Mouse (Mus musculus): ENCODE data around the gene Cux2. TPM values are rescaled to one million over a fixed set of nuclear protein-coding genes. Genes with fewer than 3 reads are reported as not detected.

Cux2 gene
- polyA plus RNA-seq, 1 experiment from 2014 or later: 2.5 TPM

- no peak for ATAC-seq (ENCODE audit: insufficient number of reproducible peaks, low FRiP score, low TSS enrichment, low read depth)
- no peak overlapping the region for H3K4me3 ChIP-seq
- H3K4me1 ChIP-seq: peaks cover 7% of the 10 kb centered on the region
- no peaks in the 10 kb centered on the region; the same call in 1 of the 2 replicates for H3K27me3 ChIP-seq
- H3K9ac ChIP-seq: no peak overlapping the region
- H3K27ac ChIP-seq: 0 out of 2 replicates have a peak overlapping the region, but pooled peaks have one; percentile 4
- peak overlapping the region; percentile 19; the same call in 1 of the 2 replicates for H3K4me2 ChIP-seq
- H3K36me3 ChIP-seq: no peaks in the 10 kb centered on the region
- WGBS: 13% methylated on average over 16 of the region's 16 CpGs
- H3K9me3 ChIP-seq: no peaks in the 10 kb centered on the region
These were observed 68.2 kb downstream of the Cux2 start for GRCm38 (mm10) chr5:121981650-121982131.

- H3K36me3 ChIP-seq: no peaks in the 10 kb centered on the region
- no peak overlapping the region for H3K4me3 ChIP-seq
- no peaks in the 10 kb centered on the region for H3K9me3 ChIP-seq
- H3K4me2 ChIP-seq: no peak overlapping the region
- H3K9ac ChIP-seq: no peak overlapping the region
- H3K27me3 ChIP-seq: no peaks in the 10 kb centered on the region; the same call in 1 of the 2 replicates
- H3K4me1 ChIP-seq: peaks cover 13% of the 10 kb centered on the region
- no peak overlapping the region for H3K27ac ChIP-seq
- WGBS: 86% methylated on average over 12 of the region's 12 CpGs
- no peak for ATAC-seq (ENCODE audit: insufficient number of reproducible peaks, low FRiP score, low TSS enrichment, low read depth)
These were observed 73.6 kb downstream of the Cux2 start for GRCm38 (mm10) chr5:121976331-121976730.

- H3K9ac ChIP-seq: no peak overlapping the region
- no peak overlapping the region for H3K4me3 ChIP-seq
- H3K27ac ChIP-seq: no peak overlapping the region
- no peaks in the 10 kb centered on the region for H3K9me3 ChIP-seq
- ATAC-seq (ENCODE audit: insufficient number of reproducible peaks, low FRiP score, low TSS enrichment, low read depth): no peak
- no peaks in the 10 kb centered on the region for H3K36me3 ChIP-seq
- 30% methylated on average over 10 of the region's 10 CpGs for WGBS
- no peak overlapping the region for H3K4me2 ChIP-seq
- no peaks in the 10 kb centered on the region for H3K27me3 ChIP-seq
- peaks cover 12% of the 10 kb centered on the region for H3K4me1 ChIP-seq
These were observed 76.4 kb downstream of the Cux2 start for GRCm38 (mm10) chr5:121973541-121973940.

- Histone ChIP-seq H3K4me2 (peak overlapping the region; percentile 23; the same call in 1 of the 2 replicates), H3K27me3 (no peaks in the 10 kb centered on the region), H3K27ac (no peak overlapping the region), H3K4me3 (peak overlapping the region; percentile 2; the same call in 1 of the 2 replicates), H3K4me1 (peaks cover 12% of the 10 kb centered on the region), H3K9ac (no peak overlapping the region), H3K36me3 (no peaks in the 10 kb centered on the region), H3K9me3 (no peaks in the 10 kb centered on the region)
- WGBS: 25% methylated on average over 23 of the region's 23 CpGs
- no peak for ATAC-seq (ENCODE audit: insufficient number of reproducible peaks, low FRiP score, low TSS enrichment, low read depth)
These were observed 77.2 kb downstream of the Cux2 start for GRCm38 (mm10) chr5:121972680-121973192.

GRCm38 (mm10) chr5:121968999-121969398 is 80.9 kb downstream of the Cux2 start:
- Histone ChIP-seq H3K4me1 (peaks cover 18% of the 10 kb centered on the region), H3K9me3 (no peaks in the 10 kb centered on the region), H3K27ac (no peak overlapping the region), H3K4me3 (no peak overlapping the region), H3K27me3 (peaks cover 17% of the 10 kb centered on the region), H3K4me2 (no peak overlapping the region), H3K36me3 (no peaks in the 10 kb centered on the region), H3K9ac (no peak overlapping the region)
- 63% methylated on average over 15 of the region's 15 CpGs for WGBS
- no peak for ATAC-seq (ENCODE audit: insufficient number of reproducible peaks, low FRiP score, low TSS enrichment, low read depth)

GRCm38 (mm10) chr5:121968416-121968815 is 81.5 kb downstream of the Cux2 start:
- no peak overlapping the region for H3K9ac ChIP-seq
- 74% methylated on average over 15 of the region's 15 CpGs for WGBS
- ATAC-seq (ENCODE audit: insufficient number of reproducible peaks, low FRiP score, low TSS enrichment, low read depth): 0 out of 2 replicates have a peak, but pooled peaks have one; percentile 40

GRCm38 (mm10) chr5:121967520-121967919 is 82.4 kb downstream of the Cux2 start:
- no peak overlapping the region for H3K9ac ChIP-seq
- 60% methylated on average over 5 of the region's 5 CpGs for WGBS
- no peak overlapping the region for H3K4me2 ChIP-seq
- H3K4me1 ChIP-seq: peaks cover 7% of the 10 kb centered on the region; the same call in 1 of the 2 replicates
- H3K4me3 ChIP-seq: no peak overlapping the region
- ATAC-seq (ENCODE audit: insufficient number of reproducible peaks, low FRiP score, low TSS enrichment, low read depth): no peak
- H3K36me3 ChIP-seq: no peaks in the 10 kb centered on the region
- H3K27ac ChIP-seq: no peak overlapping the region
- peaks cover 17% of the 10 kb centered on the region for H3K27me3 ChIP-seq
- no peaks in the 10 kb centered on the region for H3K9me3 ChIP-seq

More at GRCm38 (mm10) chr5:121968416-121968815, 81.5 kb downstream of the Cux2 start:
- H3K4me1 ChIP-seq: peaks cover 16% of the 10 kb centered on the region
- H3K4me2 ChIP-seq: no peak overlapping the region
- H3K4me3 ChIP-seq: no peak overlapping the region
- no peaks in the 10 kb centered on the region for H3K9me3 ChIP-seq
- H3K36me3 ChIP-seq: no peaks in the 10 kb centered on the region
- no peak overlapping the region for H3K27ac ChIP-seq
- peaks cover 17% of the 10 kb centered on the region for H3K27me3 ChIP-seq

- WGBS: 28% methylated on average over 16 of the region's 16 CpGs
- Histone ChIP-seq H3K36me3 (no peaks in the 10 kb centered on the region), H3K9ac (no peak overlapping the region), H3K4me3 (no peak overlapping the region), H3K27me3 (peaks cover 17% of the 10 kb centered on the region), H3K4me2 (no peak overlapping the region), H3K9me3 (no peaks in the 10 kb centered on the region), H3K4me1 (0 out of 2 replicates have a peak, but pooled peaks cover 6% of the 10 kb centered on the region), H3K27ac (no peak overlapping the region)
- ATAC-seq (ENCODE audit: insufficient number of reproducible peaks, low FRiP score, low TSS enrichment, low read depth): no peak
These were observed 83.0 kb downstream of the Cux2 start for GRCm38 (mm10) chr5:121966940-121967339.

- Histone ChIP-seq H3K4me1 (peaks cover 6% of the 10 kb centered on the region; the same call in 1 of the 2 replicates), H3K9ac (no peak overlapping the region), H3K4me3 (no peak overlapping the region), H3K36me3 (no peaks in the 10 kb centered on the region), H3K27ac (no peak overlapping the region), H3K4me2 (no peak overlapping the region), H3K9me3 (no peaks in the 10 kb centered on the region), H3K27me3 (peaks cover 17% of the 10 kb centered on the region)
- ATAC-seq (ENCODE audit: insufficient number of reproducible peaks, low FRiP score, low TSS enrichment, low read depth): no peak
- 79% methylated on average over 10 of the region's 10 CpGs for WGBS
These were observed 86.9 kb downstream of the Cux2 start for GRCm38 (mm10) chr5:121962974-121963373.

GRCm38 (mm10) chr5:121962359-121962758 is 87.5 kb downstream of the Cux2 start:
- Histone ChIP-seq H3K27ac (no peak overlapping the region), H3K9ac (no peak overlapping the region), H3K27me3 (peaks cover 17% of the 10 kb centered on the region), H3K4me1 (peaks cover 6% of the 10 kb centered on the region; the same call in 1 of the 2 replicates), H3K4me2 (no peak overlapping the region), H3K36me3 (no peaks in the 10 kb centered on the region), H3K9me3 (no peaks in the 10 kb centered on the region), H3K4me3 (no peak overlapping the region)
- no peak for ATAC-seq (ENCODE audit: insufficient number of reproducible peaks, low FRiP score, low TSS enrichment, low read depth)
- WGBS: 90% methylated on average over 7 of the region's 7 CpGs

GRCm38 (mm10) chr5:121961256-121961655 is 88.6 kb downstream of the Cux2 start:
- H3K9me3 ChIP-seq: no peaks in the 10 kb centered on the region
- no peak overlapping the region for H3K9ac ChIP-seq
- no peak overlapping the region for H3K27ac ChIP-seq
- 75% methylated on average over 8 of the region's 8 CpGs for WGBS
- no peak overlapping the region for H3K4me3 ChIP-seq
- H3K4me1 ChIP-seq: no peaks in the 10 kb centered on the region; the same call in 1 of the 2 replicates
- ATAC-seq (ENCODE audit: insufficient number of reproducible peaks, low FRiP score, low TSS enrichment, low read depth): no peak
- H3K4me2 ChIP-seq: no peak overlapping the region
- H3K27me3 ChIP-seq: peaks cover 13% of the 10 kb centered on the region
- H3K36me3 ChIP-seq: no peaks in the 10 kb centered on the region

- Histone ChIP-seq H3K4me2 (no peak overlapping the region), H3K4me1 (peaks cover 4% of the 10 kb centered on the region; the same call in 1 of the 2 replicates), H3K4me3 (no peak overlapping the region), H3K9ac (no peak overlapping the region), H3K9me3 (no peaks in the 10 kb centered on the region), H3K27me3 (0 out of 2 replicates have a peak, but pooled peaks cover 4% of the 10 kb centered on the region), H3K27ac (no peak overlapping the region), H3K36me3 (no peaks in the 10 kb centered on the region)
- 55% methylated on average over 10 of the region's 10 CpGs for WGBS
- ATAC-seq (ENCODE audit: insufficient number of reproducible peaks, low FRiP score, low TSS enrichment, low read depth): no peak
These were observed 90.2 kb downstream of the Cux2 start for GRCm38 (mm10) chr5:121959688-121960087.
